Mouse (Mus musculus) lung, postnatal 0 days (tissue): ENCODE results near the gene Olfr1392. TPM values are rescaled to one million over a fixed set of nuclear protein-coding genes. Genes with fewer than 3 reads are reported as not detected.
"Not testable (repeated sequence)": the region's sequence is repeated elsewhere in the genome, so short reads cannot be mapped to it uniquely, and the experiment has no call there.

ENCODE experiments used
- ATAC-seq: fragments of 200-750 bp; cut with Nextera tagmentation; 2 replicates; pipeline ENCODE4 v1.8.0; 2017; ENCODE audit warnings: moderate library complexity
- DNase-seq: peaks from one replicate; pipeline ENCODE4 v3.0.0-alpha.2; 2016; ENCODE audit warnings: low spot score
- H3K27ac ChIP-seq: fragments of 300-500 bp; sonication (generic); 2 replicates; pipeline ENCODE4 v1.5.1; 2014; ENCODE audit warnings: antibody characterized with exemption, mild to moderate bottlenecking, low read length, mixed read lengths
- H3K27me3 ChIP-seq: fragments of 300-500 bp; sonication (generic); replicated peaks from 2 replicates; pipeline ENCODE4 v1.6.1; 2014; ENCODE audit warnings: low read length, mixed read lengths; ENCODE audit not compliant: insufficient read depth
- H3K36me3 ChIP-seq: fragments of 300-500 bp; sonication (generic); 2 replicates; pipeline ENCODE4 v1.6.1; 2014; ENCODE audit warnings: low read length, mixed read lengths; ENCODE audit not compliant: insufficient read depth
- H3K4me1 ChIP-seq: fragments of 300-500 bp; sonication (generic); 2 replicates; pipeline ENCODE4 v1.6.1; 2014; ENCODE audit warnings: antibody characterized with exemption, low read depth, low read length, mixed read lengths; ENCODE audit not compliant: insufficient read depth
- H3K4me2 ChIP-seq: fragments of 300-500 bp; sonication (generic); replicated peaks from 2 replicates; pipeline ENCODE4 v1.6.1; 2014; ENCODE audit warnings: low read depth, mild to moderate bottlenecking, low read length, moderate library complexity, mixed read lengths
- H3K4me3 ChIP-seq: fragments of 300-500 bp; sonication (generic); 2 replicates; pipeline ENCODE4 v1.5.1; 2014; ENCODE audit warnings: low read depth, low read length
- H3K9ac ChIP-seq: fragments of 300-500 bp; sonication (generic); replicated peaks from 2 replicates; pipeline ENCODE4 v1.6.1; 2014; ENCODE audit warnings: low read depth, mild to moderate bottlenecking
- H3K9me3 ChIP-seq: fragments of 300-500 bp; sonication (generic); 2 replicates; pipeline ENCODE4 v1.6.1; 2016; ENCODE audit warnings: low read length, mixed read lengths
- CTCF ChIP-seq: IDR thresholded peaks from 2 replicates; pipeline ENCODE4 v1.5.1; 2016; ENCODE audit warnings: antibody characterized with exemption, mild to moderate bottlenecking
- EP300 ChIP-seq: IDR thresholded peaks from 2 replicates; pipeline ENCODE4 v1.6.1; 2016; ENCODE audit warnings: antibody characterized with exemption, mild to moderate bottlenecking, control low read depth
- WGBS: fragments of 180-500 bp; shearing (Covaris S2); extraction: QIAGEN DNeasy Blood & Tissue Kit; methylation state at CpG from one replicate; pipeline ENCODE4 v1.1.7; 2014; 5-methylcytosine and 5-hydroxymethylcytosine counted together
- polyA plus RNA-seq: library from polyadenylated mRNA; unstranded; fragments of >200 nt; fragmentation: Nextera tagmentation; extraction: Ambion mirVana; gene quantifications from 2 replicates; pipeline ENCODE4 v1.2.1, GENCODE M21; 2015

The Olfr1392 gene
- 0.05 TPM in 1 of 2 replicates, not detected in the other for polyA plus RNA-seq

DNA sequence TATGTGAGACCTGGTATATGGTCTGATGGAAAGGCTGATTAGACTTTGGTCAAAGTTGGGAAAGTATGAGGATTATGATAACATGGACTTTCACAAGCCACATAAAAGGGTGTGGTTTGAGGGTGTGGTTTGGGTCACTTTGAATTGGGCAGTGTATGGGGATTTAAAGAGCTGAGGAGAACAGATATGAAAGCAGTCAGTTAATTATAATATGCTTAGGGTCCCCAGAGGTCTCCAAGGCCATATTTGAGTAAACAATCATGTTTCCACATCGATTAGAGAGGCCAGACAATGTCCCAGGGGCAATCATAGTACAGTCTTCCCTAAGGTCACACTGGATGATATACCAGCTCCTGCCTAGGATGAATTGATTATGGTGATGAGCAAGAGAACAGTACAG lies at the start of gene Olfr1392:
TSS of gene Olfr1392 (plus strand) at position 301 of the 400 bp plus-strand sequence.
- H3K4me1 ChIP-seq, ATAC-seq, H3K9me3 ChIP-seq, H3K36me3 ChIP-seq, H3K9ac ChIP-seq, H3K4me3 ChIP-seq, H3K27me3 ChIP-seq, DNase-seq, H3K4me2 ChIP-seq, H3K27ac ChIP-seq: not testable (repeated sequence)
- WGBS, result 28% methylated on average over 1 of the region's 1 CpGs

DNA sequence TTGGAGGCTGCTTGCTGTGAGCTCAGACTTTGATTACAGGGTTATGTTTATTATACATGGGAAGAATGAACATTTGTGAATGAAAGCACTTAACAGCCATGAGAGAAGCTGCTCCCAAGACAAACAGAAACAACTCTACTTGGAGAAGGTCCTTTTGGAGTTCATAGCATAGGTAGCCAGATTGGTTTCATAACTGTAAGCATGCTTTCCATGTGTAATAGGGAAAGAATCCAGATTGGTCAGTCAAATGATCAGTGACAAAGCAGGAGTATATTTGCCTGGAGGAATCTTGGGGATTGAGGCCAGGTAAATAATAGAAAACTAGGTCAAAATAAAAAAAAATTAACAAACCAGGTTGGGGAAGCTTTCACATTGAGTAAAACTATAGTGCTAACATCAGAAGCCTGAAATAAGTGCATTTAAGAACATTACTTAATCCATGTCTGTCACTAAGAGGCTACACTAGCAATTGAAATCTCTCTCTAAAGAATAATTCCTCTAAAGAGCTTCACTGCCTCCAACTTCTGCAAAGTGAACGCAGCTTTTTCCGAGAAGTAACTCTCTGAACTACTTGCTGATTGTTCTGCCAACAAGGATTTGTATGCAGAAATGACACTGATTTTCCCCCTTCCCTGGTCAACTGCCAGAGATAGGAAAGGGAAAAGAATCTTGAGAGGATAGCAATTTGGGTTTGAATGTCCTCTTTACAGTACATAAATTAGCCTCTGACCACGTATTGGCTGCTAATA lies 49.4 kb upstream of the Olfr1392 start:
- H3K4me3 ChIP-seq, result no peak overlapping the region
- H3K9ac ChIP-seq, result no peak overlapping the region
- H3K36me3 ChIP-seq, result no peaks in the 10 kb centered on the region
- no peak for TF ChIP-seq CTCF
- TF ChIP-seq EP300, result no peak
- H3K27ac ChIP-seq, result no peak overlapping the region
- H3K9me3 ChIP-seq, result no peaks in the 10 kb centered on the region
- WGBS, result 55% methylated on average over 3 of the region's 3 CpGs
- no peaks in the 10 kb centered on the region for H3K4me1 ChIP-seq
- H3K27me3 ChIP-seq, result no peaks in the 10 kb centered on the region
- ATAC-seq, result no peak
- no peak overlapping the region for H3K4me2 ChIP-seq
- no peak for DNase-seq

DNA sequence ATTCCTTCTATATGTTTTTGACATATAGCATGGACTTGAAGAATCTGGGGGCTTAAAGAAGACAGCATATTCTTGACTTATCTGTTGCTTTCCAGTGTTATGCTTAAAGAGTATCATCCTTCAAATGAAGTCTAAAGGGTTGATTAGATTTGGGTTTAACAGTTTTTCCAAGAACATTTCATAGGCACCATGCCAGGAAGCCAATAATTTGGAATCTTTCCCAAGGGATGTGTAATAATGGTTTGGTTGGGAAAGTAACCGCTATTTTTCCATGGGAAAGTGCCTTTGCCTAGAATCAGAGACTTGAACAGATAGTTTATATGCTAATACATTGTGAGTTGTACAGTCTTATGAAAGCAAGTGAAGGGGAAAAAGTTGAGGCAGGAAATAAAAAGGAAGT lies 48.2 kb upstream of the Olfr1392 start:
- Histone ChIP-seq H3K4me2 (no peak overlapping the region), H3K27me3 (no peaks in the 10 kb centered on the region), H3K9me3 (no peaks in the 10 kb centered on the region), H3K9ac (no peak overlapping the region), H3K36me3 (no peaks in the 10 kb centered on the region), H3K4me3 (no peak overlapping the region), H3K27ac (no peak overlapping the region), H3K4me1 (no peaks in the 10 kb centered on the region)
- ATAC-seq (no peak), DNase-seq (no peak)
- 55% methylated on average over 1 of the region's 1 CpGs for WGBS
- TF ChIP-seq EP300 (no peak), CTCF (no peak)

DNA sequence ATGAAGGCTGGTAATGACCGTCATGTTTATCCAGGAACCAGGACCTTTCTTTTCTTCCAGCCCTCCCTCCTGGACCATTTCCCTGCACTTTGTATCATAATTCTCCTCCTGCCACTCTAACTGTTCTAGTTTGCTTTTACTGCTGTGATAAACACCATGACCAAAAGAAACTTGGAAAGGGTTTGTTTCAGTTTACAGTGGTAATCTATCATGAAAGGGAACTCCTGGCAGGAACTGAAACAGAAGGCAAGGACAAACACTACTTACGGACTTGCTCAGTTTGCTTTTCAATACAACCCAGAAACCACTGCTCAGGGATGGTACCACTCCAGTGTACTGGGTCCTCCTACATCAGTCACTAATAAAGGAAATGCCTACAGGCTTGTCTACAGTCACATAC lies 47.5 kb upstream of the Olfr1392 start:
- TF ChIP-seq CTCF (no peak), EP300 (no peak)
- no peak for ATAC-seq
- H3K36me3 ChIP-seq, result no peaks in the 10 kb centered on the region

DNA sequence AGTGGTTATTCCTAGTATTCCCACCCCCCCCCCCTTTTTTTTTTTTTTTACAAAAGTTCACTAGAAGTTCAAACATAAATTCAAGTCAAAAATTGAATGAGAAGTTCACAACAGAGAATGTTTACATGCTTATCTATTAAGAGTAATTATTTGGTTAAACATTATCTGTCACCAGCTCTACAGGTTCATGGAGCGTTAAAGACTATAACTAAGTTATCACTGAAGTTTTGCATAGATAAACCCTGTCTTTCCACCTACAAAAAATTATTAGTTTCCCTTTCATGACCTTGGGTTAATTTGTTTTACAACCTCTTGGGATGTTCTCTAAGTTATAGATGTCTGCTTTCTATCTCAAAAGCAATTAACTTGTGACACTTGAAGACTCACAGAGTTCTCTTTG lies 44.8 kb upstream of the Olfr1392 start:
- Histone ChIP-seq H3K4me1 (peaks cover 6% of the 10 kb centered on the region; the same call in 1 of the 2 replicates), H3K4me3 (no peak overlapping the region), H3K27me3 (no peaks in the 10 kb centered on the region), H3K9me3 (no peaks in the 10 kb centered on the region), H3K36me3 (no peaks in the 10 kb centered on the region), H3K9ac (no peak overlapping the region), H3K4me2 (no peak overlapping the region), H3K27ac (no peak overlapping the region)
- DNase-seq (no peak), ATAC-seq (no peak)
- no peak for TF ChIP-seq CTCF
- TF ChIP-seq EP300, result no peak
- WGBS, result 69% methylated on average over 1 of the region's 1 CpGs

More for the DNA sequence above, 47.5 kb upstream of the Olfr1392 start:
- Histone ChIP-seq H3K4me3 (no peak overlapping the region), H3K4me1 (no peaks in the 10 kb centered on the region), H3K27ac (no peak overlapping the region), H3K27me3 (no peaks in the 10 kb centered on the region), H3K9me3 (no peaks in the 10 kb centered on the region), H3K9ac (no peak overlapping the region), H3K4me2 (no peak overlapping the region)
- WGBS, result 33% methylated on average over 2 of the region's 2 CpGs
- DNase-seq, result no peak

DNA sequence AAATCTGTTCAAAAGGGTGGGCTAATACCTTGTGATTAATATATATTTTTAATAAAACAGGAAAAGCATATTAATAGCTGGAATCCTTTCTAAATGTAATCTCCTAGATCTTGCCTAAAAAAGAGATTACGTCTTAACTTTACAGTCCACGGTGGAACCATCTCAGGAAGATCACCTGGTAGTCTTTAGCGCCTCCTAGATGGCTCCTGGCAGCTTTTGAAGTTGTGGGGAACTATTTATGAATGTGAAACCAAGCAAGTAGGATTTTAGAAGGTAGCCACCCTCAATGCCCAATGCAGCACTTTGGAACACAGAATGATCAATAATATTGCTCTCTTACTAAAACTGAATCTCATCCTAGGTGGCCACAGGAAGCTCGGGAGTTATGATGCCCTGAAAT lies 44.2 kb upstream of the Olfr1392 start:
- Histone ChIP-seq H3K27me3 (no peaks in the 10 kb centered on the region), H3K4me3 (no peak overlapping the region), H3K4me1 (peaks cover 6% of the 10 kb centered on the region; the same call in 1 of the 2 replicates), H3K4me2 (no peak overlapping the region), H3K36me3 (no peaks in the 10 kb centered on the region), H3K9ac (no peak overlapping the region), H3K27ac (no peak overlapping the region), H3K9me3 (no peaks in the 10 kb centered on the region)
- no peak for ATAC-seq
- TF ChIP-seq EP300 (no peak), CTCF (no peak)
- DNase-seq, result no peak
- 75% methylated on average over 4 of the region's 4 CpGs for WGBS
